Mouse (Mus musculus): ENCODE measurements at regions not wholly inside any gene's neighbourhood (a gene's known extent, or its start where the extent isn't known, plus 50 kb on each side); places are given as distances from the start of the nearest gene placed in this dataset.

- DNase-seq (ENCODE audit: low read depth): no peak
Observed at GRCm38 (mm10) chr1:35968489-35968888, 99.7 kb upstream of the Hs6st1 start.

- no peak for DNase-seq (ENCODE audit: low read depth)
Observed at GRCm38 (mm10) chr1:35971435-35972189, 96.6 kb upstream of the Hs6st1 start.

- DNase-seq (ENCODE audit: low read depth): no peak
Observed at GRCm38 (mm10) chr1:35972190-35972584, 96.0 kb upstream of the Hs6st1 start.

GRCm38 (mm10) chr1:35973386-35973785 lies 94.8 kb upstream of the Hs6st1 start:
- no peak for DNase-seq (ENCODE audit: low read depth)

- DNase-seq (ENCODE audit: low read depth): no peak
Observed at GRCm38 (mm10) chr1:35975611-35976208, 92.5 kb upstream of the Hs6st1 start.

- DNase-seq (ENCODE audit: low read depth): no peak
Observed at GRCm38 (mm10) chr1:35976528-35976927, 91.7 kb upstream of the Hs6st1 start.

GRCm38 (mm10) chr1:35978116-35978515 lies 90.1 kb upstream of the Hs6st1 start:
- DNase-seq (ENCODE audit: low read depth): no peak

- no peak for DNase-seq (ENCODE audit: low read depth)
Observed at GRCm38 (mm10) chr1:35978766-35979165, 89.4 kb upstream of the Hs6st1 start.

GRCm38 (mm10) chr1:35981226-35981625 lies 87.0 kb upstream of the Hs6st1 start:
- DNase-seq (ENCODE audit: low read depth): no peak

GRCm38 (mm10) chr1:35983361-35983760 lies 84.8 kb upstream of the Hs6st1 start:
- DNase-seq (ENCODE audit: low read depth): no peak

- DNase-seq (ENCODE audit: low read depth): no peak
Observed at GRCm38 (mm10) chr1:35985318-35985717, 82.9 kb upstream of the Hs6st1 start.

GRCm38 (mm10) chr1:35986666-35987065 lies 81.5 kb upstream of the Hs6st1 start:
- no peak for DNase-seq (ENCODE audit: low read depth)

GRCm38 (mm10) chr1:35992227-35992909 lies 75.8 kb upstream of the Hs6st1 start:
- no peak for DNase-seq (ENCODE audit: low read depth)

- DNase-seq (ENCODE audit: low read depth): no peak
Observed at GRCm38 (mm10) chr1:35992937-35993336, 75.3 kb upstream of the Hs6st1 start.

GRCm38 (mm10) chr1:35995691-35996090 lies 72.5 kb upstream of the Hs6st1 start:
- no peak for DNase-seq (ENCODE audit: low read depth)

GRCm38 (mm10) chr1:36001319-36001718 lies 66.9 kb upstream of the Hs6st1 start:
- DNase-seq (ENCODE audit: low read depth): no peak

- no peak for DNase-seq (ENCODE audit: low read depth)
Observed at GRCm38 (mm10) chr1:36001821-36002220, 66.4 kb upstream of the Hs6st1 start.

GRCm38 (mm10) chr1:36003592-36003991 lies 64.6 kb upstream of the Hs6st1 start:
- no peak for DNase-seq (ENCODE audit: low read depth)

GRCm38 (mm10) chr1:36008598-36008997 lies 59.6 kb upstream of the Hs6st1 start:
- DNase-seq (ENCODE audit: low read depth): no peak

GRCm38 (mm10) chr1:36009010-36009619 lies 59.1 kb upstream of the Hs6st1 start:
- DNase-seq (ENCODE audit: low read depth): no peak

- DNase-seq (ENCODE audit: low read depth): peak; percentile 26
Observed at GRCm38 (mm10) chr1:36010151-36010550, 58.0 kb upstream of the Hs6st1 start.

GRCm38 (mm10) chr1:36010834-36011233 lies 57.4 kb upstream of the Hs6st1 start:
- no peak for DNase-seq (ENCODE audit: low read depth)
